Mouse (Mus musculus): ENCODE data around the gene Nek6. TPM values are rescaled to one million over a fixed set of nuclear protein-coding genes. Genes with fewer than 3 reads are reported as not detected.

Nek6 gene
- total RNA-seq (2017), result 6.9 and 14.1 TPM in 2 replicates

GRCm38 (mm10) chr2:38511487-38512307 is at the start of gene Nek6:
TSS of gene Nek6 (plus strand) at chr2:38511643.
- ATAC-seq (replicated peaks in 1 of 2; ENCODE audit: insufficient read depth in 1 of 2, low FRiP score in 2 of 2, low TSS enrichment in 1 of 2, low read depth in 1 of 2, poor library complexity in 2 of 2, severe bottlenecking in 2 of 2), result 0 out of 4 replicates have a peak, but pooled peaks of 1 of the 2 experiments have one; percentile 9

GRCm38 (mm10) chr2:38462323-38462722 is 49.1 kb upstream of the Nek6 start:
- no peak for ATAC-seq (replicated peaks in 1 of 2; ENCODE audit: insufficient read depth in 1 of 2, low FRiP score in 2 of 2, low TSS enrichment in 1 of 2, low read depth in 1 of 2, poor library complexity in 2 of 2, severe bottlenecking in 2 of 2)

GRCm38 (mm10) chr2:38468845-38469244 is 42.6 kb upstream of the Nek6 start:
- no peak for ATAC-seq (replicated peaks in 1 of 2; ENCODE audit: insufficient read depth in 1 of 2, low FRiP score in 2 of 2, low TSS enrichment in 1 of 2, low read depth in 1 of 2, poor library complexity in 2 of 2, severe bottlenecking in 2 of 2)

GRCm38 (mm10) chr2:38471745-38472144 is 39.7 kb upstream of the Nek6 start:
- ATAC-seq (replicated peaks in 1 of 2; ENCODE audit: insufficient read depth in 1 of 2, low FRiP score in 2 of 2, low TSS enrichment in 1 of 2, low read depth in 1 of 2, poor library complexity in 2 of 2, severe bottlenecking in 2 of 2), result peak; percentile 73 to 76

- peak; percentile 35 to 65; a peak in 3 of 4 replicates for ATAC-seq (replicated peaks in 1 of 2; ENCODE audit: insufficient read depth in 1 of 2, low FRiP score in 2 of 2, low TSS enrichment in 1 of 2, low read depth in 1 of 2, poor library complexity in 2 of 2, severe bottlenecking in 2 of 2)
Observed at GRCm38 (mm10) chr2:38472829-38473228, 38.6 kb upstream of the Nek6 start.

- no peak for ATAC-seq (replicated peaks in 1 of 2; ENCODE audit: insufficient read depth in 1 of 2, low FRiP score in 2 of 2, low TSS enrichment in 1 of 2, low read depth in 1 of 2, poor library complexity in 2 of 2, severe bottlenecking in 2 of 2)
Observed at GRCm38 (mm10) chr2:38476871-38477496, 34.5 kb upstream of the Nek6 start.

- no peak for ATAC-seq (replicated peaks in 1 of 2; ENCODE audit: insufficient read depth in 1 of 2, low FRiP score in 2 of 2, low TSS enrichment in 1 of 2, low read depth in 1 of 2, poor library complexity in 2 of 2, severe bottlenecking in 2 of 2)
Observed at GRCm38 (mm10) chr2:38477497-38477873, 34.0 kb upstream of the Nek6 start.

- ATAC-seq (replicated peaks in 1 of 2; ENCODE audit: insufficient read depth in 1 of 2, low FRiP score in 2 of 2, low TSS enrichment in 1 of 2, low read depth in 1 of 2, poor library complexity in 2 of 2, severe bottlenecking in 2 of 2), result no peak
Observed at GRCm38 (mm10) chr2:38478683-38479082, 32.8 kb upstream of the Nek6 start.

GRCm38 (mm10) chr2:38479541-38479940 is 31.9 kb upstream of the Nek6 start:
- no peak for ATAC-seq (replicated peaks in 1 of 2; ENCODE audit: insufficient read depth in 1 of 2, low FRiP score in 2 of 2, low TSS enrichment in 1 of 2, low read depth in 1 of 2, poor library complexity in 2 of 2, severe bottlenecking in 2 of 2)

GRCm38 (mm10) chr2:38481166-38481778 is 30.2 kb upstream of the Nek6 start:
- peak; percentile 76 to 82 for ATAC-seq (replicated peaks in 1 of 2; ENCODE audit: insufficient read depth in 1 of 2, low FRiP score in 2 of 2, low TSS enrichment in 1 of 2, low read depth in 1 of 2, poor library complexity in 2 of 2, severe bottlenecking in 2 of 2)

GRCm38 (mm10) chr2:38482122-38482521 is 29.3 kb upstream of the Nek6 start:
- ATAC-seq (replicated peaks in 1 of 2; ENCODE audit: insufficient read depth in 1 of 2, low FRiP score in 2 of 2, low TSS enrichment in 1 of 2, low read depth in 1 of 2, poor library complexity in 2 of 2, severe bottlenecking in 2 of 2), result no peak

GRCm38 (mm10) chr2:38483058-38483704 is 28.3 kb upstream of the Nek6 start:
- peak; percentile 66 to 75 for ATAC-seq (replicated peaks in 1 of 2; ENCODE audit: insufficient read depth in 1 of 2, low FRiP score in 2 of 2, low TSS enrichment in 1 of 2, low read depth in 1 of 2, poor library complexity in 2 of 2, severe bottlenecking in 2 of 2)

- no peak for ATAC-seq (replicated peaks in 1 of 2; ENCODE audit: insufficient read depth in 1 of 2, low FRiP score in 2 of 2, low TSS enrichment in 1 of 2, low read depth in 1 of 2, poor library complexity in 2 of 2, severe bottlenecking in 2 of 2)
Observed at GRCm38 (mm10) chr2:38484556-38484955, 26.9 kb upstream of the Nek6 start.

GRCm38 (mm10) chr2:38485409-38485808 is 26.0 kb upstream of the Nek6 start:
- ATAC-seq (replicated peaks in 1 of 2; ENCODE audit: insufficient read depth in 1 of 2, low FRiP score in 2 of 2, low TSS enrichment in 1 of 2, low read depth in 1 of 2, poor library complexity in 2 of 2, severe bottlenecking in 2 of 2), result no peak

- peak; percentile 30 to 54; a peak in 3 of 4 replicates for ATAC-seq (replicated peaks in 1 of 2; ENCODE audit: insufficient read depth in 1 of 2, low FRiP score in 2 of 2, low TSS enrichment in 1 of 2, low read depth in 1 of 2, poor library complexity in 2 of 2, severe bottlenecking in 2 of 2)
Observed at GRCm38 (mm10) chr2:38485957-38486931, 25.2 kb upstream of the Nek6 start.

- peak in 1 of 2 experiments; percentile 27; a peak in 1 of 4 replicates for ATAC-seq (replicated peaks in 1 of 2; ENCODE audit: insufficient read depth in 1 of 2, low FRiP score in 2 of 2, low TSS enrichment in 1 of 2, low read depth in 1 of 2, poor library complexity in 2 of 2, severe bottlenecking in 2 of 2)
Observed at GRCm38 (mm10) chr2:38497594-38497993, 13.8 kb upstream of the Nek6 start.

GRCm38 (mm10) chr2:38501606-38502005 is 9.8 kb upstream of the Nek6 start:
- ATAC-seq (replicated peaks in 1 of 2; ENCODE audit: insufficient read depth in 1 of 2, low FRiP score in 2 of 2, low TSS enrichment in 1 of 2, low read depth in 1 of 2, poor library complexity in 2 of 2, severe bottlenecking in 2 of 2), result no peak
